8 mouse cellular contexts compared by ENCODE assay signal in genomic region chr7:19664955-19665841, GRCm38 (mm10). TPM values are rescaled to one million over a fixed set of nuclear protein-coding genes. Genes with fewer than 3 reads are reported as not detected.
DNase-seq lines count a peak whose midpoint lies in the region; ATAC-seq and TF ChIP-seq lines count a peak whose summit lies in the region.

Clptm1 (minus strand) TSS chr7:19665033.

- no peaks in the 10 kb centered on the region for H3K27me3 ChIP-seq in heart, embryonic 12.5 days (replicated peaks)
- no peaks in the 10 kb centered on the region for H3K27me3 ChIP-seq in kidney, postnatal 0 days (ENCODE audit: insufficient read depth, low read length)
- no peaks in the 10 kb centered on the region for H3K27me3 ChIP-seq in liver, embryonic 11.5 days (replicated peaks; ENCODE audit: control insufficient read depth, insufficient read depth, low read length)
- H3K27me3 ChIP-seq in stomach, embryonic 14.5 days (ENCODE audit: control insufficient read depth, insufficient read depth, low read length): no peaks in the 10 kb centered on the region

- peak; percentile 82 for ATAC-seq in erythroid progenitor cell, adult 5-6 weeks (replicated peaks; ENCODE audit: low FRiP score, poor library complexity, severe bottlenecking)
- ATAC-seq in heart, embryonic 12.5 days (ENCODE audit: insufficient number of reproducible peaks, low FRiP score): peak; percentile 93
- peak; percentile 90 for ATAC-seq in kidney, postnatal 0 days (replicated peaks; ENCODE audit: low FRiP score, low read depth)
- peak; percentile 78 for ATAC-seq in liver, embryonic 11.5 days (replicated peaks; ENCODE audit: low FRiP score)
- ATAC-seq in stomach, embryonic 14.5 days (ENCODE audit: insufficient number of reproducible peaks, insufficient read depth, low FRiP score, low read depth): peak; percentile 87

- peak within 1 kb of the TSS; percentile 98 for H3K9ac ChIP-seq in heart, embryonic 12.5 days
- H3K9ac ChIP-seq in kidney, postnatal 0 days (ENCODE audit: low read depth, low read length): peak within 1 kb of the TSS; percentile 98
- H3K9ac ChIP-seq in liver, embryonic 11.5 days (ENCODE audit: low read depth, low read length): peak within 1 kb of the TSS; percentile 98
- H3K9ac ChIP-seq in stomach, embryonic 14.5 days (replicated peaks; ENCODE audit: low read depth, low read length): peak within 1 kb of the TSS; percentile 99

- H3K36me3 ChIP-seq in heart, embryonic 12.5 days: peaks cover 9% of the 10 kb centered on the region; the same call in 1 of the 2 replicates
- peaks cover 4% of the 10 kb centered on the region for H3K36me3 ChIP-seq in kidney, postnatal 0 days (ENCODE audit: insufficient read depth, low read length)
- peaks cover 15% of the 10 kb centered on the region for H3K36me3 ChIP-seq in liver, embryonic 11.5 days (ENCODE audit: control insufficient read depth, insufficient read depth, low read length)
- H3K36me3 ChIP-seq in stomach, embryonic 14.5 days (ENCODE audit: control insufficient read depth, insufficient read depth, low read length): no peaks in the 10 kb centered on the region

- peak within 1 kb of the TSS; percentile 89 for H3K4me3 ChIP-seq in heart, embryonic 12.5 days
- H3K4me3 ChIP-seq in kidney, postnatal 0 days (replicated peaks; ENCODE audit: low read depth, low read length): peak within 1 kb of the TSS; percentile 100
- peak within 1 kb of the TSS; percentile 100 for H3K4me3 ChIP-seq in liver, embryonic 11.5 days (ENCODE audit: low read depth, low read length)
- H3K4me3 ChIP-seq in stomach, embryonic 14.5 days (ENCODE audit: low read depth, low read length): peak within 1 kb of the TSS; percentile 100

- H3K9me3 ChIP-seq in heart, embryonic 12.5 days (replicated peaks): no peaks in the 10 kb centered on the region
- no peaks in the 10 kb centered on the region for H3K9me3 ChIP-seq in kidney, postnatal 0 days (replicated peaks; ENCODE audit: low read length)
- no peaks in the 10 kb centered on the region for H3K9me3 ChIP-seq in liver, embryonic 11.5 days (ENCODE audit: control insufficient read depth, low read length)
- no peaks in the 10 kb centered on the region for H3K9me3 ChIP-seq in stomach, embryonic 14.5 days (ENCODE audit: control insufficient read depth, low read depth, low read length)

- WGBS in heart, embryonic 12.5 days: under 1% methylated on average over 60 of the region's 63 CpGs
- 1% methylated on average over 59 of the region's 63 CpGs for whole genome bisulfite sequencing in kidney, postnatal 0 days
- WGBS in liver, embryonic 11.5 days: under 1% methylated on average over 60 of the region's 63 CpGs
- under 1% methylated on average over 61 of the region's 63 CpGs for WGBS in stomach, embryonic 14.5 days

- H3K27ac ChIP-seq in heart, embryonic 12.5 days (ENCODE audit: poor library complexity, severe bottlenecking): peak within 1 kb of the TSS; percentile 91
- H3K27ac ChIP-seq in kidney, postnatal 0 days: peak within 1 kb of the TSS; percentile 97
- H3K27ac ChIP-seq in liver, embryonic 11.5 days (ENCODE audit: low read depth, low read length): peak within 1 kb of the TSS; percentile 97
- H3K27ac ChIP-seq in stomach, embryonic 14.5 days (ENCODE audit: low read length): peak within 1 kb of the TSS; percentile 97

- TF ChIP-seq CTCF in kidney, postnatal 0 days (IDR thresholded peaks at IDR 0.05; ENCODE audit: low read depth): peak; percentile 72

- peak within 1 kb of the TSS; percentile 92 for H3K4me2 ChIP-seq in heart, embryonic 12.5 days
- H3K4me2 ChIP-seq in kidney, postnatal 0 days (ENCODE audit: low read length): peak within 1 kb of the TSS; percentile 91
- peak within 1 kb of the TSS; percentile 96 for H3K4me2 ChIP-seq in liver, embryonic 11.5 days
- H3K4me2 ChIP-seq in stomach, embryonic 14.5 days (replicated peaks; ENCODE audit: low read depth, low read length): peak within 1 kb of the TSS; percentile 91

- H3K4me1 ChIP-seq in heart, embryonic 12.5 days (replicated peaks): peaks cover 34% of the 10 kb centered on the region
- H3K4me1 ChIP-seq in kidney, postnatal 0 days (replicated peaks; ENCODE audit: insufficient read depth, low read length): peaks cover 13% of the 10 kb centered on the region
- peaks cover 22% of the 10 kb centered on the region for H3K4me1 ChIP-seq in liver, embryonic 11.5 days (replicated peaks; ENCODE audit: control insufficient read depth, insufficient read depth, low read length)
- peaks cover 17% of the 10 kb centered on the region for H3K4me1 ChIP-seq in stomach, embryonic 14.5 days (ENCODE audit: control insufficient read depth, insufficient read depth, low read length)

- peak; percentile 98 for DNase-seq in CD4-positive helper T cell, adult 2 months (ENCODE audit: low read depth, low spot score)
- DNase-seq in brain, embryonic 18.5 days (ENCODE audit: low read depth, low spot score): peak; percentile 96
- peak; percentile 99 for DNase-seq in kidney, postnatal 0 days (ENCODE audit: low spot score)
- DNase-seq in liver, embryonic 11.5 days (ENCODE audit: low spot score): peak; percentile 95
- DNase-seq in naive thymus-derived CD4-positive, alpha-beta T cell, adult 2 months (ENCODE audit: low read depth): peak; percentile 99

RNA-seq across cellular contexts. Expression of gene Clptm1, which starts in this region (rescaled TPM):
- 34.8 and 90.5 TPM in 2 replicates for total RNA-seq in erythroid progenitor cell, adult 5-6 weeks (2015; ENCODE audit: low replicate concordance)
- total RNA-seq in erythroid progenitor cell, adult 5-6 weeks (2017; ENCODE audit: low replicate concordance): 34.0 and 34.3 TPM in 2 replicates
- 99.8 and 107 TPM in 2 replicates for polyA plus RNA-seq in heart, embryonic 12.5 days (2016; fragmentation: Nextera tagmentation; extraction: Ambion mirVana)
- 96.9 and 97.8 TPM in 2 replicates for polyA plus RNA-seq in kidney, postnatal 0 days (2015; fragmentation: Nextera tagmentation; extraction: Ambion mirVana)
- polyA plus RNA-seq in liver, embryonic 11.5 days (2014; fragmentation: Nextera tagmentation; extraction: Ambion mirVana): 89.9 and 94.9 TPM in 2 replicates
- 77.9 and 86.2 TPM in 2 replicates for polyA plus RNA-seq in stomach, embryonic 14.5 days (2014; fragmentation: Nextera tagmentation; extraction: Ambion mirVana)

Comparison
In these comparisons a context has a peak if more than half of its experiments do, and no peak if none do; other contexts are left out.
1. Peak in every context shown above with its lines: DNase-seq, ATAC-seq, H3K4me3 ChIP-seq and H3K27ac ChIP-seq.